ENCODE assay signal across 30 mouse cellular contexts in genomic region chr10:14989601-14990140, GRCm38 (mm10).
DNase-seq lines count a peak whose midpoint lies in the region; ATAC-seq and TF ChIP-seq lines count a peak whose summit lies in the region.
"Had no signal": no experiment of that assay in that cellular context is flagged by ENCODE, and none has a peak within 500 bp of the region (broad histone marks: within the 10 kb centered on the region; RNA-seq: fewer than 3 reads in every experiment).

No protein-coding gene starts in this region.

- no peak overlapping the region for H3K4me2 ChIP-seq in forebrain, embryonic 11.5 days (ENCODE audit: low read depth, low read length, severe bottlenecking)
- H3K4me2 ChIP-seq in forebrain, postnatal 0 days (ENCODE audit: low read depth): no peak overlapping the region
- H3K4me2 ChIP-seq in midbrain, embryonic 11.5 days: no peak overlapping the region
- no peak overlapping the region for H3K4me2 ChIP-seq in midbrain, postnatal 0 days (ENCODE audit: low read depth, low read length, poor library complexity, severe bottlenecking)
- no peak overlapping the region for H3K4me2 ChIP-seq in hindbrain, embryonic 16.5 days (ENCODE audit: low read length)
- H3K4me2 ChIP-seq: heart, embryonic 13.5 days; hindbrain, embryonic 15.5 days; intestine, embryonic 15.5 days; limb, embryonic 13.5 days; liver, embryonic 11.5 days; lung, embryonic 15.5 days; midbrain, embryonic 12.5 days; neural tube, embryonic 12.5 days had no signal

- no peak for TF ChIP-seq CTCF in forebrain, postnatal 0 days (IDR thresholded peaks at IDR 0.05; ENCODE audit: low read depth)
- TF ChIP-seq CTCF in midbrain, postnatal 0 days (IDR thresholded peaks at IDR 0.05): no peak

- no peaks in the 10 kb centered on the region for H3K9me3 ChIP-seq in forebrain, embryonic 11.5 days (ENCODE audit: control insufficient read depth, low read length)
- no peaks in the 10 kb centered on the region for H3K9me3 ChIP-seq in forebrain, postnatal 0 days (ENCODE audit: low read length)
- H3K9me3 ChIP-seq in midbrain, embryonic 11.5 days (ENCODE audit: control insufficient read depth, low read length): no peaks in the 10 kb centered on the region
- H3K9me3 ChIP-seq in midbrain, postnatal 0 days (ENCODE audit: low read length): no peaks in the 10 kb centered on the region
- H3K9me3 ChIP-seq in hindbrain, embryonic 16.5 days (ENCODE audit: control insufficient read depth, low read length): no peaks in the 10 kb centered on the region
- H3K9me3 ChIP-seq: heart, embryonic 13.5 days; hindbrain, embryonic 15.5 days; intestine, embryonic 15.5 days; limb, embryonic 13.5 days; lung, embryonic 15.5 days; midbrain, embryonic 12.5 days; neural tube, embryonic 12.5 days had no signal

- H3K36me3 ChIP-seq in forebrain, embryonic 11.5 days (ENCODE audit: control insufficient read depth, insufficient read depth, low read length): no peaks in the 10 kb centered on the region
- no peaks in the 10 kb centered on the region for H3K36me3 ChIP-seq in forebrain, postnatal 0 days (ENCODE audit: insufficient read depth)
- no peaks in the 10 kb centered on the region for H3K36me3 ChIP-seq in midbrain, embryonic 11.5 days (ENCODE audit: control insufficient read depth, insufficient read depth, low read length)
- no peaks in the 10 kb centered on the region for H3K36me3 ChIP-seq in midbrain, postnatal 0 days (ENCODE audit: insufficient read depth, low read length)
- H3K36me3 ChIP-seq in hindbrain, embryonic 16.5 days (ENCODE audit: control insufficient read depth, insufficient read depth, low read length): no peaks in the 10 kb centered on the region
- H3K36me3 ChIP-seq: heart, embryonic 13.5 days; hindbrain, embryonic 15.5 days; intestine, embryonic 15.5 days; limb, embryonic 13.5 days; lung, embryonic 15.5 days; midbrain, embryonic 12.5 days; neural tube, embryonic 12.5 days had no signal

- peak; percentile 20 to 29 for DNase-seq in cerebellum, postnatal 10 days
- no peak for DNase-seq in cerebellum, adult 11-12 months
- no peak for DNase-seq in forebrain, embryonic 11.5 days (ENCODE audit: low spot score)
- no peak for DNase-seq in forebrain, postnatal 0 days
- peak; percentile 84 for DNase-seq in midbrain, embryonic 11.5 days (ENCODE audit: low spot score, missing footprints)
- no peak for DNase-seq in midbrain, postnatal 0 days (ENCODE audit: low spot score)
- DNase-seq in adrenal gland, postnatal 10 days: no peak
- DNase-seq: adrenal gland, adult 2 months; cerebellum, adult 2 months; heart, adult 2 months; heart, postnatal 14 days; kidney, adult 2 months; kidney, postnatal 36 days; thymus, adult 2 months; thymus, postnatal 36 days had no signal

- ATAC-seq in forebrain, embryonic 11.5 days (replicated peaks; ENCODE audit: low FRiP score): 0 out of 2 replicates have a peak, but pooled peaks have one; percentile 33
- ATAC-seq in forebrain, postnatal 0 days: no peak
- ATAC-seq in midbrain, embryonic 11.5 days (ENCODE audit: low FRiP score): no peak
- ATAC-seq in midbrain, postnatal 0 days (ENCODE audit: low FRiP score): no peak; the same call in 1 of the 2 replicates
- ATAC-seq in hindbrain, embryonic 16.5 days: peak; percentile 37; the same call in 1 of the 2 replicates
- ATAC-seq: activated CD4-positive, CD25-positive, alpha-beta regulatory T cell, adult 4 months; forebrain, embryonic 16.5 days; intestine, embryonic 15.5 days had no signal

- H3K27me3 ChIP-seq in forebrain, embryonic 11.5 days (ENCODE audit: control insufficient read depth, insufficient read depth, low read length): no peaks in the 10 kb centered on the region
- no peaks in the 10 kb centered on the region for H3K27me3 ChIP-seq in forebrain, postnatal 0 days (ENCODE audit: insufficient read depth, low read length)
- H3K27me3 ChIP-seq in midbrain, embryonic 11.5 days (ENCODE audit: control insufficient read depth, insufficient read depth, low read length): no peaks in the 10 kb centered on the region
- H3K27me3 ChIP-seq in midbrain, postnatal 0 days (ENCODE audit: insufficient read depth, low read length): no peaks in the 10 kb centered on the region
- H3K27me3 ChIP-seq in hindbrain, embryonic 16.5 days (replicated peaks; ENCODE audit: control insufficient read depth, insufficient read depth, low read length): no peaks in the 10 kb centered on the region
- H3K27me3 ChIP-seq: CH12.LX; heart, embryonic 13.5 days; hindbrain, embryonic 15.5 days; intestine, embryonic 15.5 days; limb, embryonic 13.5 days; lung, embryonic 15.5 days; midbrain, embryonic 12.5 days; neural tube, embryonic 12.5 days had no signal

- no peak overlapping the region for H3K9ac ChIP-seq in forebrain, embryonic 11.5 days (ENCODE audit: low read length)
- H3K9ac ChIP-seq in forebrain, postnatal 0 days: no peak overlapping the region
- H3K9ac ChIP-seq in midbrain, embryonic 11.5 days (ENCODE audit: low read length): no peak overlapping the region
- H3K9ac ChIP-seq in midbrain, postnatal 0 days (replicated peaks; ENCODE audit: low read length, poor library complexity, severe bottlenecking): no peak overlapping the region
- H3K9ac ChIP-seq in hindbrain, embryonic 16.5 days (ENCODE audit: low read depth, low read length): no peak overlapping the region
- H3K9ac ChIP-seq: heart, embryonic 13.5 days; hindbrain, embryonic 15.5 days; intestine, embryonic 15.5 days; limb, embryonic 13.5 days; lung, embryonic 15.5 days; midbrain, embryonic 12.5 days; neural tube, embryonic 12.5 days had no signal

- no peak overlapping the region for H3K4me3 ChIP-seq in forebrain, embryonic 11.5 days (ENCODE audit: low read depth, low read length)
- no peak overlapping the region for H3K4me3 ChIP-seq in forebrain, postnatal 0 days (ENCODE audit: low read depth, low read length)
- no peak overlapping the region for H3K4me3 ChIP-seq in midbrain, embryonic 11.5 days (ENCODE audit: low read depth, low read length)
- H3K4me3 ChIP-seq in midbrain, postnatal 0 days (ENCODE audit: low read depth, low read length): no peak overlapping the region
- H3K4me3 ChIP-seq in hindbrain, embryonic 16.5 days (ENCODE audit: low read length): no peak overlapping the region
- H3K4me3 ChIP-seq: heart, adult 2 months; heart, embryonic 13.5 days; hindbrain, embryonic 15.5 days; intestine, embryonic 15.5 days; layer of hippocampus, adult 2 months; left cerebral cortex, adult 2 months; limb, embryonic 13.5 days; lung, embryonic 15.5 days; midbrain, embryonic 12.5 days; myocyte; neural tube, embryonic 12.5 days had no signal

- no peak overlapping the region for H3K27ac ChIP-seq in forebrain, embryonic 11.5 days (ENCODE audit: low read depth, low read length)
- no peak overlapping the region for H3K27ac ChIP-seq in forebrain, postnatal 0 days (ENCODE audit: low read depth, low read length)
- H3K27ac ChIP-seq in midbrain, embryonic 11.5 days (ENCODE audit: low read depth, low read length): no peak overlapping the region
- H3K27ac ChIP-seq in midbrain, postnatal 0 days (ENCODE audit: low read depth, low read length): no peak overlapping the region
- H3K27ac ChIP-seq in hindbrain, embryonic 16.5 days (ENCODE audit: low read depth, low read length): no peak overlapping the region
- H3K27ac ChIP-seq: heart, adult 2 months; heart, embryonic 13.5 days; hindbrain, embryonic 15.5 days; intestine, embryonic 15.5 days; layer of hippocampus, adult 2 months; left cerebral cortex, adult 2 months; limb, embryonic 13.5 days; lung, embryonic 15.5 days; midbrain, embryonic 12.5 days; neural tube, embryonic 12.5 days had no signal

- H3K4me1 ChIP-seq in forebrain, embryonic 11.5 days (replicated peaks; ENCODE audit: control insufficient read depth, insufficient read depth, low read length): no peaks in the 10 kb centered on the region
- H3K4me1 ChIP-seq in forebrain, postnatal 0 days (ENCODE audit: insufficient read depth): no peaks in the 10 kb centered on the region
- H3K4me1 ChIP-seq in midbrain, embryonic 11.5 days (ENCODE audit: control insufficient read depth, insufficient read depth, low read length): no peaks in the 10 kb centered on the region
- no peaks in the 10 kb centered on the region for H3K4me1 ChIP-seq in midbrain, postnatal 0 days (ENCODE audit: insufficient read depth, low read length)
- no peaks in the 10 kb centered on the region for H3K4me1 ChIP-seq in hindbrain, embryonic 16.5 days (ENCODE audit: control insufficient read depth, insufficient read depth, low read depth, low read length)
- H3K4me1 ChIP-seq: heart, embryonic 13.5 days; hindbrain, embryonic 15.5 days; intestine, embryonic 15.5 days; limb, embryonic 13.5 days; lung, embryonic 15.5 days; midbrain, embryonic 12.5 days; neural tube, embryonic 12.5 days had no signal

Comparison
In these comparisons a context has a peak if more than half of its experiments do, and no peak if none do; other contexts are left out.
1. DNase-seq: peak in cerebellum, postnatal 10 days (2 of 2) and midbrain, embryonic 11.5 days (single experiment); none in cerebellum, adult 11-12 months (single experiment), forebrain, embryonic 11.5 days (single experiment), forebrain, postnatal 0 days (single experiment), midbrain, postnatal 0 days (single experiment) and adrenal gland, postnatal 10 days (single experiment).
2. ATAC-seq: peak in forebrain, embryonic 11.5 days (single experiment) and hindbrain, embryonic 16.5 days (single experiment); none in forebrain, postnatal 0 days (single experiment), midbrain, embryonic 11.5 days (single experiment) and midbrain, postnatal 0 days (single experiment).